Mouse (Mus musculus) midbrain, embryonic 11.5 days (tissue): Measurements from ENCODE around the gene Rapgef2. TPM values are rescaled to one million over a fixed set of nuclear protein-coding genes. Genes with fewer than 3 reads are reported as not detected.

ENCODE experiments used
- ATAC-seq: fragments of 200-750 bp; cut with Nextera tagmentation; 2 replicates; pipeline ENCODE4 v1.8.0; 2017; ENCODE audit warnings: moderate TSS enrichment, moderate library complexity; ENCODE audit not compliant: low FRiP score
- DNase-seq: peaks from one replicate; pipeline ENCODE4 v3.0.0; 2015; ENCODE audit warnings: low spot score; ENCODE audit errors: missing footprints
- H3K27ac ChIP-seq: fragments of 300-500 bp; sonication (generic); 2 replicates; pipeline ENCODE4 v1.5.1; 2014; ENCODE audit warnings: low read depth, low read length
- H3K27me3 ChIP-seq: fragments of 300-500 bp; sonication (generic); 2 replicates; pipeline ENCODE4 v1.6.1; 2014; ENCODE audit warnings: mild to moderate bottlenecking, low read length, moderate library complexity, mixed read lengths; ENCODE audit not compliant: control insufficient read depth, insufficient read depth
- H3K36me3 ChIP-seq: fragments of 300-500 bp; sonication (generic); 2 replicates; pipeline ENCODE4 v1.6.1; 2014; ENCODE audit warnings: mild to moderate bottlenecking, low read length, moderate library complexity, mixed read lengths; ENCODE audit not compliant: control insufficient read depth, insufficient read depth
- H3K4me1 ChIP-seq: fragments of 300-500 bp; sonication (generic); 2 replicates; pipeline ENCODE4 v1.6.1; 2014; ENCODE audit warnings: low read length; ENCODE audit not compliant: control insufficient read depth, insufficient read depth
- H3K4me2 ChIP-seq: fragments of 300-500 bp; sonication (generic); 2 replicates; pipeline ENCODE4 v1.6.1; 2014; ENCODE audit warnings: mild to moderate bottlenecking, moderate library complexity
- H3K4me3 ChIP-seq: fragments of 300-500 bp; sonication (generic); 2 replicates; pipeline ENCODE4 v1.5.1; 2014; ENCODE audit warnings: low read depth, low read length
- H3K9ac ChIP-seq: fragments of 300-500 bp; sonication (generic); 2 replicates; pipeline ENCODE4 v1.6.1; 2014; ENCODE audit warnings: low read length
- H3K9me3 ChIP-seq: fragments of 300-500 bp; sonication (generic); 2 replicates; pipeline ENCODE4 v1.6.1; 2016; ENCODE audit warnings: low read length; ENCODE audit not compliant: control insufficient read depth
- WGBS: fragments of 180-500 bp; shearing (Covaris S2); extraction: QIAGEN DNeasy Blood & Tissue Kit; methylation state at CpG from one replicate; pipeline ENCODE4 v1.1.7; 2014; 5-methylcytosine and 5-hydroxymethylcytosine counted together
- polyA plus RNA-seq: library from polyadenylated mRNA; unstranded; fragments of >200 nt; fragmentation: Nextera tagmentation; extraction: Ambion mirVana; gene quantifications from 2 replicates; pipeline ENCODE4 v1.2.1, GENCODE M21; 2014

Rapgef2 gene
- polyA plus RNA-seq, 1 experiment from 2014 or later = 6.2 TPM

DNA sequence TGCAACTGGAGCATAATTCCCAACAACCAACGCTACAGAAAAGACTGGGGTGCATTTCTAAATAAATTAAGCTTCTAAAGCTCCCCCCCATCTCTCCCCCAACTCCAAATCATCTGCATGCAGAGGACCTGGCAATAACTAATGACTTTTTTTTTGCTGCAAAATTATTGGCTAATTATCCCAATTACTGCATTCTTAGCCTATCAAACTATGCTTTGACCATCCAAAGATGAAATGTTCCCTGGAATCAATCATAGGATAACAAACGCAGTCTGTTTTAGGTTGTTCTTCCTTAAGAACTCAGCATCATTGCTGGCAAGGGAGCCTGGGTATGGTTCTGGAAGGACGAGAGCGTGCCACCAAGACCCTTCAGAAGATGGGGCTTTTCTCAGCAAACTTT, 22.3 kb upstream of the Rapgef2 start:
- DNase-seq (no peak), ATAC-seq (no peak)
- H3K4me2 ChIP-seq = no peak overlapping the region
- 0 out of 2 replicates have a peak, but pooled peaks cover 2% of the 10 kb centered on the region for H3K4me1 ChIP-seq
- no peak overlapping the region for H3K9ac ChIP-seq
- WGBS = 89% methylated on average over 4 of the region's 4 CpGs
- H3K27ac ChIP-seq = no peak overlapping the region
- no peaks in the 10 kb centered on the region for H3K27me3 ChIP-seq
- no peak overlapping the region for H3K4me3 ChIP-seq
- H3K36me3 ChIP-seq = no peaks in the 10 kb centered on the region
- no peaks in the 10 kb centered on the region for H3K9me3 ChIP-seq

DNA sequence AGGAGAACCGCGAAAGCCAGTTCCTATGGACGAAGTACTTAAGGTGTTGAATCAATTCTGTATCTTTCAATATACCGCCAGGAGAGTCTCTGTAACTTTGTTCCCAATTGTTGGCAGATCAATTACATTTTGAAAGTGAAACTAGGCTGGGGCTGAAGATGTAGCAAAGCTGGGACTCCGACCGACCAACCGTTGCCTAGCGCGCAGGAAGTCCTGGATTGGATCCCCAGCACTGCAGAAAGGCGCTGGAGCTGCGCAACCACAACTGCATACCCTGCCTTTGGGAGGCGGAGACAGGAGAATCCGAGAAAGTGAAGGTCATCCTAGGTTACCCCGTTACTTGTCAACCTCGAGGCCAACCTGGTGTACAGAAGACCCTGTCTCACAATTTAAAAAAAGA, 13.1 kb upstream of the Rapgef2 start:
- H3K36me3 ChIP-seq = no peaks in the 10 kb centered on the region
- H3K4me3 ChIP-seq = no peak overlapping the region
- H3K9me3 ChIP-seq = no peaks in the 10 kb centered on the region
- ATAC-seq (no peak), DNase-seq (no peak)
- no peak overlapping the region for H3K4me2 ChIP-seq
- H3K27me3 ChIP-seq = no peaks in the 10 kb centered on the region
- H3K9ac ChIP-seq = no peak overlapping the region
- H3K4me1 ChIP-seq = no peaks in the 10 kb centered on the region
- 87% methylated on average over 15 of the region's 15 CpGs for WGBS
- H3K27ac ChIP-seq = no peak overlapping the region

DNA sequence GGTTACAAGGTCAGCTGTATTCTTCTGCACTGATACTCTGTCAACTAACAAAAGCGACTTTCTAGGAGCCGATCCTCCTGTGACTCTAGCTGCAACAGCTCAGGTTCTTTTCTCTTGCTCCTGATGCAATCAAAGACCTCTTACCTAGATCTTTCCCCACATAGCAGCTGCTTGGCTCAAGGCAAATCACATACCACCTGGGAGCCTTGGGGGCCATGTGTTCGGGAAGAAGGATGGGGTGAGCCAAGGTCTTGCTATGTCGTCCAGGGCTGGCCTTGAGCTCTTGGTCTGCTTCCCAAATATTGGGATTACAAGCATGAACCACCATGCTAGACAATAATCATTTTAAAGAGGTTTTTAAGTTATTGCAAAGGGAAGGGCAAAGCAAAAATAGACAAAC, 11.0 kb upstream of the Rapgef2 start:
- H3K4me1 ChIP-seq = no peaks in the 10 kb centered on the region
- 91% methylated on average over 4 of the region's 4 CpGs for WGBS

DNA sequence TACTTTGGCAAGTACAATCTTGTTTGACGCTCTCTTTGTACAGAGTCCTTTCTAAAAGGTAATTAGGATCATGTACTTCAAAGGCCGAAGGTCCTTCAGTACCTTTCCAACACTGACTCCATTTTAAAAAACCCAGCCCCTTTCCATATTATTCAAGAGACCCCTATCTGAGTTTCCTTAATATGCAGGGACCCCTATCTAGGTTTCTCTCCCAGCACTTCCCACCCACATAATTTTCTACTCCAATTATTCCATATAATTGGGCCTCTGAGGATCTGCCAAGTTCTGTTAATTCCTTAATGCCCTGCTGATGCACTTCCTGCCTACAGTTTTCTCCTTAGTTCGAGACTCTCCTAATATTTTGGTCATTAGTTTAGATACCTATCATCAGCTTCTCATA, 10.3 kb upstream of the Rapgef2 start:
- 91% methylated on average over 3 of the region's 3 CpGs for WGBS
- Histone ChIP-seq H3K36me3 (no peaks in the 10 kb centered on the region), H3K27me3 (no peaks in the 10 kb centered on the region), H3K9ac (no peak overlapping the region), H3K9me3 (no peaks in the 10 kb centered on the region), H3K27ac (no peak overlapping the region), H3K4me1 (no peaks in the 10 kb centered on the region), H3K4me2 (no peak overlapping the region), H3K4me3 (no peak overlapping the region)
- DNase-seq (no peak), ATAC-seq (no peak)

More for the DNA sequence above, 11.0 kb upstream of the Rapgef2 start:
- H3K9me3 ChIP-seq = no peaks in the 10 kb centered on the region
- ATAC-seq = no peak
- H3K4me2 ChIP-seq = no peak overlapping the region
- no peaks in the 10 kb centered on the region for H3K36me3 ChIP-seq
- no peak overlapping the region for H3K9ac ChIP-seq
- no peak overlapping the region for H3K27ac ChIP-seq
- no peak for DNase-seq
- H3K4me3 ChIP-seq = no peak overlapping the region
- H3K27me3 ChIP-seq = no peaks in the 10 kb centered on the region

DNA sequence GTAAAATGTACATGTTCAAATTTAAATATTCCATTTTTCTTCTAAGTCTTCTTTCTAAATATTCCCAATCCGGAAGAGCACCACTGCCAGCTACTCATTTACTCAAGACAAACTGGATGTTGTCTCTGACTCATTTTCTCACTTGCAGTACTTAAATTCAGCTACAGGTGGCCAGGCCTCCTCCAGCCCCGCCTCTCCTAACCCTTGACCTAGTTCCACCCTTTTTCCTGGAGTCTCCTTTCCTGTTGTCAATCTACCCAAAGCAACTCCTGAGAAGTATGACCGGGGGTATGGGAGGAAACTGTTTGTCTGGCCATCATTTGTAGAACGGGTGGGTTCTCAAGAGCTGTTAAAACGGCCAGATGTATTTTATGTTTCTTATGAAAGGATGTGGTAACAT, 9.7 kb upstream of the Rapgef2 start:
- no peaks in the 10 kb centered on the region for H3K4me1 ChIP-seq

DNA sequence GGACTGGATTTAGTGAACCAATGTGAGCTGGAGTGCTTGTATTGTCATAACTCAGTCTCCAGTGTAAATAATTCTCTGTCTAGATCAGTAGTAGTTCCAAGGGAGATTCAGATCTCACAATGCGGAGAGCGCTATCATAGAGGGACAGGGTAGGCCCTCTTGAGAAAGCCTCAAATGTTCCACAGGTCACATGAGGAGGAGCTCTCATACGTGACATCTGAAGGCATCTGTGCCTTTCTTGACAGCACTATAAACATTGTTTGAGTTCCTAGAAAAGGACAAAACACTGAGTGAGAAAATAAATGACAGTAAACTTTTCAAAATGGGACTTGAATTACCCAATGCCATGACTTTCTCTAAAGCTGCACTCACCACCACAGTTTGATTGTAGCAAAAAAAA, 8.4 kb upstream of the Rapgef2 start:
- Histone ChIP-seq H3K36me3 (no peaks in the 10 kb centered on the region), H3K4me2 (no peak overlapping the region), H3K4me3 (no peak overlapping the region), H3K4me1 (no peaks in the 10 kb centered on the region), H3K9me3 (no peaks in the 10 kb centered on the region), H3K27ac (no peak overlapping the region), H3K9ac (no peak overlapping the region), H3K27me3 (no peaks in the 10 kb centered on the region)
- WGBS = 85% methylated on average over 3 of the region's 3 CpGs
- no peak for DNase-seq
- no peak for ATAC-seq

More for the DNA sequence above, 9.7 kb upstream of the Rapgef2 start:
- H3K4me3 ChIP-seq = no peak overlapping the region
- H3K27ac ChIP-seq = no peak overlapping the region
- H3K27me3 ChIP-seq = no peaks in the 10 kb centered on the region
- H3K4me2 ChIP-seq = no peak overlapping the region
- H3K9ac ChIP-seq = no peak overlapping the region
- H3K9me3 ChIP-seq = no peaks in the 10 kb centered on the region
- WGBS = 69% methylated on average over 5 of the region's 5 CpGs
- DNase-seq (no peak), ATAC-seq (no peak)
- H3K36me3 ChIP-seq = no peaks in the 10 kb centered on the region

DNA sequence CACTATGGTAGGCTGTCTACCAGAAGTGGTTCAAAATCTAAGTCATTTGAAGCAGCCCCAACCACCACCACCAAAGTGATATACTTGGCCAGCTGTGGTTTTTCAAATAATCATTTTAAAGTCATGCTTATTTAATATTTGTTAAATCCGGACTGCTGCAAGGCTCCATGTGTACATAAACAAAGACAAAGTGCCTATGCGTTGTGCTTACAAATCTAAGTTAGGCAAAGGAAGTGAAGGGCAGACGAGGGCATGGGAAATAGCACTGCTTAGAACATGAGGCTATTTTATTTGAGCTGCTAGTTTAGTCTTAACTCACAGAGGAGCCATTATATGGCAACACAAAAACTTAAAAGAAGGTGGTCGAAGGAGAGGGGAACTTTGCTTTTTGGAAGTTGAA, 6.7 kb upstream of the Rapgef2 start:
- H3K9me3 ChIP-seq = no peaks in the 10 kb centered on the region
- H3K27ac ChIP-seq = no peak overlapping the region
- H3K4me3 ChIP-seq = no peak overlapping the region
- WGBS = 79% methylated on average over 4 of the region's 4 CpGs
- peaks cover 6% of the 10 kb centered on the region; the same call in 1 of the 2 replicates for H3K27me3 ChIP-seq
- no peak overlapping the region for H3K9ac ChIP-seq
- no peaks in the 10 kb centered on the region for H3K4me1 ChIP-seq
- no peak overlapping the region for H3K4me2 ChIP-seq
- ATAC-seq = no peak
- no peak for DNase-seq
- no peaks in the 10 kb centered on the region for H3K36me3 ChIP-seq

DNA sequence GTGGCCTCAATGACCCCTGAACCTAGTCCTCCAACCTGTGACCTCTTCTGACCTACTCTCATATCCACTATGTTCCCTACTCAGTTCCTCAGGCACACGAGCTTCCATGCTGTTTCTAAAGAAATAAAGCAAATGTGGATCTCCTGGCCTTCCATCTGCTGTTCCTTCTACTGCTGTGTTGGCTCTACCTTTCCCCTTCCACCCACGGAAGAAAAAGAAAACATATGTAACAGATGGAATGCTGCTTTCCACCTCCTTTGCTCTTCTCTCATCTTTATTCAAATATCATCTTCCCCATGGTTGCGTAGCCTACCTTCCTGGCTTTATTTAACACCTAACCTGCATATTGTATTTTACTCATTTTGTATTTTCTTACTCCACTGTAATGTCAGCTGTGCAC, 2.7 kb upstream of the Rapgef2 start:
- H3K4me3 ChIP-seq = no peak overlapping the region
- no peaks in the 10 kb centered on the region for H3K36me3 ChIP-seq
- no peak for DNase-seq
- H3K27ac ChIP-seq = no peak overlapping the region
- peaks cover 5% of the 10 kb centered on the region for H3K4me1 ChIP-seq
- H3K27me3 ChIP-seq = peaks cover 6% of the 10 kb centered on the region; the same call in 1 of the 2 replicates
- no peak overlapping the region for H3K4me2 ChIP-seq
- no peak overlapping the region for H3K9ac ChIP-seq
- ATAC-seq = no peak
- WGBS = 79% methylated on average over 3 of the region's 3 CpGs
- no peaks in the 10 kb centered on the region for H3K9me3 ChIP-seq

DNA sequence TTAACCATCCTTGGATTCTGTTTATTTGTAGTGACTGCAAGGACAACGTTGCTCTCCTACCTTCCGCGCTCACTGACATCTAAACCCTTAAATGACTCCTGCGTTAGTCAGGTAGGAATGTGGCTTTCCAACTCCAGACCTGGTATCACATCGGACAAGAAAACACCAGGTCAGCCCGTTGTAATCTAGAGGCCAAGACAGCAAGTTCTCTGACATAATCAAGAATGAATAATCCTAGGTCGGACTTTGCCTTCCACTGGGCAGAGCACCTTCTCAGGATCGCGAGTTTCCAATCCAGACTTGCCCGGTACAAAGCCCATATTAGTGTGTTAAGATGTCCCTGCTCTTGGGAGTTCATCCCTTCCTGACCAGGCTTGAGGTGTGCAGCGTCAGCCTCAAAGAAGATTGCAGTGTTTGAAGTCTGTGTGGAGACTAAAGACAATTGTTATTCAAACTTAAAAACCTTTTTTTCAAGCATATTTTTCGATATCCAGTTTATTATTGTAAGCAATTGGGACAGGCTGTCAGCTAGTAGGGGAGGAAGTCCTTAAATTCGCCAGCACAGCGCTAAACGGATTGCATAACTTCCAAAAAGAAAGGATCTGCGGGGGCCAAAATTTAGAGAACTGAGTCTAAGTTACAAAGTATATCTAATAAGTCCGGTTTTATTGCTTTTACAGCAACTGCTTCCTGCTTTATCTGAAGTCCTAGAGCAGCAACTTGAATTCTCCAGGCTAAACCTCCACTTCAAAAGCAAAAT, 1.6 kb upstream of the Rapgef2 start:
- WGBS = 16% methylated on average over 17 of the region's 17 CpGs
- ATAC-seq = no peak; the same call in 1 of the 2 replicates
- H3K9me3 ChIP-seq = no peaks in the 10 kb centered on the region
- H3K27ac ChIP-seq = no peak overlapping the region
- peak overlapping the region; percentile 95 for H3K4me2 ChIP-seq
- peaks cover 6% of the 10 kb centered on the region; the same call in 1 of the 2 replicates for H3K27me3 ChIP-seq
- H3K4me1 ChIP-seq = peaks cover 5% of the 10 kb centered on the region
- H3K9ac ChIP-seq = peak overlapping the region; percentile 73
- DNase-seq = peak; percentile 93
- H3K36me3 ChIP-seq = no peaks in the 10 kb centered on the region
- peak overlapping the region; percentile 89 for H3K4me3 ChIP-seq
